ENCODE assay signal across 7 mouse cellular contexts in genomic region chr6:72537998-72538500, GRCm38 (mm10). TPM values are rescaled to one million over a fixed set of nuclear protein-coding genes. Genes with fewer than 3 reads are reported as not detected.
A peak's percentile ranks its signal among the peaks of the same experiment; 100 is the strongest.
DNase-seq lines count a peak whose midpoint lies in the region; ATAC-seq and TF ChIP-seq lines count a peak whose summit lies in the region.

No protein-coding gene starts in this region.

- H3K9ac ChIP-seq in lung, embryonic 15.5 days, result peak overlapping the region; percentile 42; the same call in 1 of the 2 replicates
- H3K9ac ChIP-seq in embryonic facial prominence, embryonic 13.5 days, result peak overlapping the region; percentile 61
- H3K9ac ChIP-seq in limb, embryonic 11.5 days (ENCODE audit: low read length), result no peak overlapping the region; the same call in 1 of the 2 replicates

- H3K4me1 ChIP-seq in lung, embryonic 15.5 days, result peaks cover 16% of the 10 kb centered on the region
- H3K4me1 ChIP-seq in embryonic facial prominence, embryonic 13.5 days, result peaks cover 23% of the 10 kb centered on the region
- H3K4me1 ChIP-seq in limb, embryonic 11.5 days (ENCODE audit: control insufficient read depth, insufficient read depth, low read length), result peaks cover 5% of the 10 kb centered on the region; the same call in 1 of the 2 replicates
- peaks cover 9% of the 10 kb centered on the region for H3K4me1 ChIP-seq in small intestine, adult 2 months (ENCODE audit: control insufficient read depth, insufficient read depth, insufficient read length, low read length)

- H3K4me2 ChIP-seq in lung, embryonic 15.5 days, result peak overlapping the region; percentile 65
- peak overlapping the region; percentile 77 for H3K4me2 ChIP-seq in embryonic facial prominence, embryonic 13.5 days
- peak overlapping the region; percentile 78 for H3K4me2 ChIP-seq in limb, embryonic 11.5 days (ENCODE audit: low read depth, severe bottlenecking)

- no peak for TF ChIP-seq CTCF in small intestine, adult 2 months (IDR thresholded peaks at IDR 0.05; ENCODE audit: extremely low read depth, insufficient read length, insufficient replicate concordance, low read depth, low read length)

- H3K27ac ChIP-seq in lung, embryonic 15.5 days, result peak overlapping the region; percentile 5
- H3K27ac ChIP-seq in embryonic facial prominence, embryonic 13.5 days, result no peak overlapping the region
- no peak overlapping the region for H3K27ac ChIP-seq in limb, embryonic 11.5 days (replicated peaks; ENCODE audit: low read depth, low read length)
- peak overlapping the region; percentile 7; the same call in 1 of the 2 replicates for H3K27ac ChIP-seq in small intestine, adult 2 months (ENCODE audit: insufficient read depth, low read depth, low read length)

- H3K27me3 ChIP-seq in lung, embryonic 15.5 days, result no peaks in the 10 kb centered on the region
- H3K27me3 ChIP-seq in embryonic facial prominence, embryonic 13.5 days, result no peaks in the 10 kb centered on the region
- H3K27me3 ChIP-seq in limb, embryonic 11.5 days (ENCODE audit: control insufficient read depth, insufficient read depth, low read length), result no peaks in the 10 kb centered on the region
- H3K27me3 ChIP-seq in small intestine, adult 2 months (ENCODE audit: control insufficient read depth, insufficient read depth, low read length), result no peaks in the 10 kb centered on the region

- 42% methylated on average over 10 of the region's 10 CpGs for WGBS in lung, embryonic 15.5 days
- 39% methylated on average over 10 of the region's 10 CpGs for WGBS in embryonic facial prominence, embryonic 13.5 days
- 49% methylated on average over 10 of the region's 10 CpGs for WGBS in limb, embryonic 11.5 days
- 48% methylated on average over 10 of the region's 10 CpGs for WGBS in small intestine, adult 2 months

- DNase-seq in lung, postnatal 25 days (ENCODE audit: low spot score), result no peak
- no peak for DNase-seq in limb, embryonic 11.5 days (ENCODE audit: low spot score)
- DNase-seq in right cerebral cortex, postnatal 14 days, result no peak
- no peak for DNase-seq in urinary bladder, postnatal 25 days (ENCODE audit: low spot score)

- 0 out of 2 replicates have a peak, but pooled peaks have one; percentile 2 for ATAC-seq in lung, embryonic 15.5 days (ENCODE audit: borderline replicate concordance, extremely low read depth, low FRiP score, low TSS enrichment)
- ATAC-seq in embryonic facial prominence, embryonic 13.5 days (ENCODE audit: insufficient number of reproducible peaks, insufficient read depth, low FRiP score, low TSS enrichment, low read depth), result no peak
- ATAC-seq in limb, embryonic 11.5 days (ENCODE audit: insufficient number of reproducible peaks, low FRiP score, low TSS enrichment, low read depth), result no peak

- TF ChIP-seq POLR2A in small intestine, adult 2 months (IDR thresholded peaks at IDR 0.05; ENCODE audit: low read depth, low read length), result no peak

- no peaks in the 10 kb centered on the region for H3K36me3 ChIP-seq in lung, embryonic 15.5 days
- H3K36me3 ChIP-seq in embryonic facial prominence, embryonic 13.5 days, result no peaks in the 10 kb centered on the region
- H3K36me3 ChIP-seq in limb, embryonic 11.5 days (ENCODE audit: control insufficient read depth, insufficient read depth, low read length), result no peaks in the 10 kb centered on the region
- no peaks in the 10 kb centered on the region for H3K36me3 ChIP-seq in small intestine, adult 2 months (ENCODE audit: control insufficient read depth, insufficient read depth, low read length)

- H3K4me3 ChIP-seq in lung, embryonic 15.5 days, result peak overlapping the region; percentile 47
- H3K4me3 ChIP-seq in embryonic facial prominence, embryonic 13.5 days, result peak overlapping the region; percentile 52
- peak overlapping the region; percentile 30 for H3K4me3 ChIP-seq in limb, embryonic 11.5 days (ENCODE audit: low read depth, low read length)
- peak overlapping the region; percentile 79 for H3K4me3 ChIP-seq in small intestine, adult 2 months (ENCODE audit: low read depth, low read length)

- H3K9me3 ChIP-seq in lung, embryonic 15.5 days, result no peaks in the 10 kb centered on the region
- H3K9me3 ChIP-seq in embryonic facial prominence, embryonic 13.5 days, result 0 out of 2 replicates have a peak, but pooled peaks cover 4% of the 10 kb centered on the region
- no peaks in the 10 kb centered on the region for H3K9me3 ChIP-seq in limb, embryonic 11.5 days (ENCODE audit: control insufficient read depth, low read length)

RNA-seq across cellular contexts. Expression of gene Capg, which starts 6.1 kb away (rescaled TPM):
- 54.2 and 57.9 TPM in 2 replicates for polyA plus RNA-seq in lung, embryonic 15.5 days (2015; fragmentation: Nextera tagmentation; extraction: Ambion mirVana)
- polyA plus RNA-seq in embryonic facial prominence, embryonic 13.5 days (2015; fragmentation: Nextera tagmentation; extraction: Ambion mirVana), result 58.2 and 64.3 TPM in 2 replicates
- 24.5 and 26.5 TPM in 2 replicates for polyA plus RNA-seq in limb, embryonic 11.5 days (2014; fragmentation: Nextera tagmentation; extraction: Ambion mirVana)
- polyA plus RNA-seq in small intestine, adult 2 months (2012; rRNA removed), result 17.5 and 53.4 TPM in 2 replicates

RNA-seq across cellular contexts. Expression of gene Sh2d6, which starts 16.5 kb away (rescaled TPM):
- not detected in 2 replicates for polyA plus RNA-seq in lung, embryonic 15.5 days (2015; fragmentation: Nextera tagmentation; extraction: Ambion mirVana)
- polyA plus RNA-seq in embryonic facial prominence, embryonic 13.5 days (2015; fragmentation: Nextera tagmentation; extraction: Ambion mirVana), result 0.31 TPM in 1 of 2 replicates, not detected in the other
- polyA plus RNA-seq in limb, embryonic 11.5 days (2014; fragmentation: Nextera tagmentation; extraction: Ambion mirVana), result 0.17 TPM in 1 of 2 replicates, not detected in the other
- 9.9 and 22.2 TPM in 2 replicates for polyA plus RNA-seq in small intestine, adult 2 months (2012; rRNA removed)

Comparison
In these comparisons a context has a peak if more than half of its experiments do, and no peak if none do; other contexts are left out.
1. H3K27ac ChIP-seq: peak in lung, embryonic 15.5 days (single experiment) and small intestine, adult 2 months (single experiment); none in embryonic facial prominence, embryonic 13.5 days (single experiment) and limb, embryonic 11.5 days (single experiment).
2. Peak in every context shown above with its lines, with median percentiles within 50 percentile points of each other: H3K4me2 ChIP-seq and H3K4me3 ChIP-seq.